Mouse (Mus musculus) gastrocnemius, postnatal 10 days (tissue): Measurements from ENCODE around the gene Ufsp2. TPM values are rescaled to one million over a fixed set of nuclear protein-coding genes. Genes with fewer than 3 reads are reported as not detected.
A peak's percentile ranks its signal among the peaks of the same experiment; 100 is the strongest.

Source experiments
- DNase-seq: peaks from one replicate; pipeline ENCODE4 v3.0.0; 2021; ENCODE audit warnings: mixed read lengths
- long read RNA-seq, 2 experiments: library from polyadenylated mRNA; stranded (forward); transcript quantifications; one replicate each; pipeline ENCODE4 v2.0.0; 2021
- total RNA-seq, 2 experiments: library from RNA; stranded (reverse); gene quantifications; 2 replicates each; pipeline ENCODE4 v1.2.3; 2021

Ufsp2 gene
- total RNA-seq, result 10 to 100 TPM; 37.2 to 37.8 TPM
- long read RNA-seq, experiment 1, transcript Ufsp2-201 (12 exons, 1,640 nt), result major isoform, 25 of 35 reads
- long read RNA-seq, experiment 1, partial matches to known transcripts, result 0 of 35 reads
- long read RNA-seq, experiment 1, other reads (novel, unspliced or antisense), result 9 of 35 reads
- long read RNA-seq, experiment 2, transcript Ufsp2-201 (12 exons, 1,640 nt), result major isoform, 24 of 32 reads
- long read RNA-seq, experiment 2, partial matches to known transcripts, result 0 of 32 reads
- long read RNA-seq, experiment 2, other reads (novel, unspliced or antisense), result 8 of 32 reads

GRCm38 (mm10) chr8:45975126-45975836 is at the start of gene Ufsp2, which contains the start of gene 1700029J07Rik:
TSS of gene Ufsp2 (plus strand) at chr8:45975528.
TSS of gene 1700029J07Rik (minus strand) at chr8:45975252.
- peak; percentile 98 for DNase-seq

GRCm38 (mm10) chr8:45934582-45935014 is 40.7 kb upstream of the Ufsp2 start, which contains the start of gene Ccdc110:
TSS of gene Ccdc110 (plus strand) at chr8:45934619.
- DNase-seq, result peak; percentile 99

GRCm38 (mm10) chr8:45936986-45937385 is 38.3 kb upstream of the Ufsp2 start:
- no peak for DNase-seq

- DNase-seq, result no peak
Observed at GRCm38 (mm10) chr8:45946283-45946682, 29.0 kb upstream of the Ufsp2 start.

GRCm38 (mm10) chr8:45950622-45951021 is 24.7 kb upstream of the Ufsp2 start:
- DNase-seq, result no peak

GRCm38 (mm10) chr8:45970894-45971293 is 4.4 kb upstream of the Ufsp2 start:
- no peak for DNase-seq

- no peak for DNase-seq
Observed at GRCm38 (mm10) chr8:45973988-45974505, 1.3 kb upstream of the Ufsp2 start.

GRCm38 (mm10) chr8:45975837-45976468 is 625 bp downstream of the Ufsp2 start:
- no peak for DNase-seq

GRCm38 (mm10) chr8:45986665-45987064 is 11.3 kb downstream of the Ufsp2 start:
- DNase-seq, result no peak

GRCm38 (mm10) chr8:45988189-45988588 is 12.9 kb downstream of the Ufsp2 start:
- no peak for DNase-seq

- DNase-seq, result no peak
Observed at GRCm38 (mm10) chr8:45990631-45991310, 15.4 kb downstream of the Ufsp2 start.

GRCm38 (mm10) chr8:45994111-45994510 is 18.8 kb downstream of the Ufsp2 start:
- no peak for DNase-seq

- no peak for DNase-seq
Observed at GRCm38 (mm10) chr8:45995576-45995975, 20.2 kb downstream of the Ufsp2 start.

- no peak for DNase-seq
Observed at GRCm38 (mm10) chr8:45998228-45998627, 22.9 kb downstream of the Ufsp2 start.

GRCm38 (mm10) chr8:45999138-45999783 is 23.9 kb downstream of the Ufsp2 start, which contains the start of gene Lrp2bp:
TSS of gene Lrp2bp (plus strand) at chr8:45999303.
- no peak for DNase-seq

- peak; percentile 99 for DNase-seq
Observed at GRCm38 (mm10) chr8:45999784-46000705, 24.7 kb downstream of the Ufsp2 start.

GRCm38 (mm10) chr8:46005596-46005995 is 30.3 kb downstream of the Ufsp2 start, which contains the start of gene Ankrd37:
TSS of gene Ankrd37 (minus strand) at chr8:46005707.
- no peak for DNase-seq

GRCm38 (mm10) chr8:46007050-46007672 is 31.8 kb downstream of the Ufsp2 start:
- DNase-seq, result no peak

GRCm38 (mm10) chr8:46010306-46010705 is 35.0 kb downstream of the Ufsp2 start:
- DNase-seq, result no peak
